Mouse (Mus musculus): ENCODE measurements at regions not wholly inside any gene's neighbourhood (a gene's known extent, or its start where the extent isn't known, plus 50 kb on each side); places are given as distances from the start of the nearest gene placed in this dataset.
"Not testable (repeated sequence)": the region's sequence is repeated elsewhere in the genome, so short reads cannot be mapped to it uniquely, and the experiment has no call there.

- Histone ChIP-seq H3K4me3 (no peak overlapping the region), H3K27ac (no peak overlapping the region)
- no peak for DNase-seq
- intact Hi-C loops (cut with DNase I), result no loop called here
- TF ChIP-seq CTCF (IDR thresholded peaks at IDR 0.05), result no peak
Observed at GRCm38 (mm10) chr3:14989635-14990034, 103.6 kb downstream of the Car2 start.

GRCm38 (mm10) chr3:14993936-14994335 lies 107.9 kb downstream of the Car2 start:
- TF ChIP-seq CTCF (IDR thresholded peaks at IDR 0.05), result no peak
- Histone ChIP-seq H3K4me3 (no peak overlapping the region), H3K27ac (no peak overlapping the region)
- intact Hi-C loops (cut with DNase I), result no loop called here
- no peak for DNase-seq

GRCm38 (mm10) chr3:14997241-14997640 lies 111.2 kb downstream of the Car2 start:
- TF ChIP-seq CTCF (IDR thresholded peaks at IDR 0.05), result no peak
- H3K27ac ChIP-seq, result no peak overlapping the region
- no peak for DNase-seq
- no peak overlapping the region for H3K4me3 ChIP-seq
- intact Hi-C loops (cut with DNase I), result no loop called here

GRCm38 (mm10) chr3:14998521-14998920 lies 112.4 kb downstream of the Car2 start:
- intact Hi-C loops (cut with DNase I), result no loop called here
- Histone ChIP-seq H3K4me3 (no peak overlapping the region), H3K27ac (no peak overlapping the region)
- no peak for DNase-seq
- no peak for TF ChIP-seq CTCF (IDR thresholded peaks at IDR 0.05)

- H3K4me3 ChIP-seq, result no peak overlapping the region
- no peak for TF ChIP-seq CTCF (IDR thresholded peaks at IDR 0.05)
- H3K27ac ChIP-seq, result no peak overlapping the region
- no peak for DNase-seq
- intact Hi-C loops (cut with DNase I), result no loop called here
Observed at GRCm38 (mm10) chr3:14999411-14999810, 113.3 kb downstream of the Car2 start.

- no peak for TF ChIP-seq CTCF (IDR thresholded peaks at IDR 0.05)
- Histone ChIP-seq H3K4me3 (no peak overlapping the region), H3K27ac (no peak overlapping the region)
- intact Hi-C loops (cut with DNase I), result no loop called here
- DNase-seq, result no peak
Observed at GRCm38 (mm10) chr3:14999914-15000313, 113.8 kb downstream of the Car2 start.

GRCm38 (mm10) chr3:15000657-15001056 lies 114.6 kb downstream of the Car2 start:
- no peak for TF ChIP-seq CTCF (IDR thresholded peaks at IDR 0.05)
- no peak for DNase-seq
- Histone ChIP-seq H3K4me3 (no peak overlapping the region), H3K27ac (no peak overlapping the region)
- intact Hi-C loops (cut with DNase I), result no loop called here

GRCm38 (mm10) chr3:15007821-15008220 lies 121.7 kb downstream of the Car2 start:
- no peak for TF ChIP-seq CTCF (IDR thresholded peaks at IDR 0.05)
- Histone ChIP-seq H3K4me3 (no peak overlapping the region), H3K27ac (no peak overlapping the region)
- intact Hi-C loops (cut with DNase I), result no loop called here
- no peak for DNase-seq

- intact Hi-C loops (cut with DNase I), result no loop called here
- no peak overlapping the region for H3K4me3 ChIP-seq
- TF ChIP-seq CTCF (IDR thresholded peaks at IDR 0.05), result no peak
- no peak for DNase-seq
- H3K27ac ChIP-seq, result no peak overlapping the region
Observed at GRCm38 (mm10) chr3:15008501-15008900, 122.4 kb downstream of the Car2 start.

GRCm38 (mm10) chr3:15009747-15010146 lies 123.7 kb downstream of the Car2 start:
- DNase-seq, result no peak
- TF ChIP-seq CTCF (IDR thresholded peaks at IDR 0.05), result no peak
- intact Hi-C loops (cut with DNase I), result no loop called here

GRCm38 (mm10) chr3:15016621-15017020 lies 130.5 kb downstream of the Car2 start:
- TF ChIP-seq CTCF (IDR thresholded peaks at IDR 0.05), result no peak
- no peak overlapping the region for H3K27ac ChIP-seq
- no peak overlapping the region for H3K4me3 ChIP-seq
- DNase-seq, result no peak
- intact Hi-C loops (cut with DNase I), result loop anchor here (5.0 kb wide), 1 partner anchor 44 kb away; no protein-coding TSS in a partner anchor

More at GRCm38 (mm10) chr3:15009747-15010146, 123.7 kb downstream of the Car2 start:
- Histone ChIP-seq H3K27ac (no peak overlapping the region), H3K4me3 (no peak overlapping the region)

- H3K4me3 ChIP-seq, result no peak overlapping the region
- DNase-seq, result no peak
- TF ChIP-seq CTCF (IDR thresholded peaks at IDR 0.05), result no peak
- intact Hi-C loops (cut with DNase I), result no loop called here
- H3K27ac ChIP-seq, result peak overlapping the region; percentile 43; the same call in 1 of the 2 replicates
Observed at GRCm38 (mm10) chr3:15022773-15023172, 136.7 kb downstream of the Car2 start.

- DNase-seq, result peak; percentile 53
- no peak for TF ChIP-seq CTCF (IDR thresholded peaks at IDR 0.05)
- intact Hi-C loops (cut with DNase I), result no loop called here
- Histone ChIP-seq H3K27ac (peak overlapping the region; percentile 77), H3K4me3 (no peak overlapping the region)
Observed at GRCm38 (mm10) chr3:15040866-15041528, 154.9 kb downstream of the Car2 start.

- Histone ChIP-seq H3K4me3 (no peak overlapping the region), H3K27ac (no peak overlapping the region)
- no peak for DNase-seq
- TF ChIP-seq CTCF (IDR thresholded peaks at IDR 0.05), result no peak
- intact Hi-C loops (cut with DNase I), result no loop called here
Observed at GRCm38 (mm10) chr3:15053968-15054367, 167.9 kb downstream of the Car2 start.

- H3K4me3 ChIP-seq; DNase-seq; H3K27ac ChIP-seq; intact Hi-C loops (cut with DNase I): not testable (repeated sequence)
Observed at GRCm38 (mm10) chr3:15055516-15056256, 169.6 kb downstream of the Car2 start.

- H3K4me3 ChIP-seq; DNase-seq; H3K27ac ChIP-seq; intact Hi-C loops (cut with DNase I): not testable (repeated sequence)
Observed at GRCm38 (mm10) chr3:15056788-15057585, 170.9 kb downstream of the Car2 start.
